Mouse (Mus musculus) bone marrow macrophage, adult 2 months (primary cell): ENCODE results near the gene Gipc3.

Experiments
- CTCF ChIP-seq: IDR thresholded peaks from 2 replicates; pipeline ENCODE4 v1.5.1; 2012; ENCODE audit warnings: low read depth, mild to moderate bottlenecking, low read length, moderate library complexity
- POLR2A ChIP-seq: IDR thresholded peaks from 2 replicates; pipeline ENCODE4 v1.6.1; 2012; ENCODE audit warnings: mild to moderate bottlenecking, low read depth, low read length, borderline replicate concordance

GRCm38 (mm10) chr10:81304597-81305238 is 38.3 kb downstream of the Gipc3 start:
- TF ChIP-seq CTCF (peak; percentile 65), POLR2A (no peak)
